Mouse (Mus musculus): ENCODE data around the gene Mpst. TPM values are rescaled to one million over a fixed set of nuclear protein-coding genes. Genes with fewer than 3 reads are reported as not detected.
A peak's percentile ranks its signal among the peaks of the same experiment; 100 is the strongest.

Mpst gene
- polyA plus RNA-seq, 1 experiment, result 188 TPM

GRCm38 (mm10) chr15:78422046-78422956 lies 16.1 kb downstream of the Mpst start:
- TF ChIP-seq POLR2A (IDR thresholded peaks at IDR 0.05; ENCODE audit: control insufficient read depth, extremely low read depth, insufficient read depth, low read length, poor library complexity), result no peak
- TF ChIP-seq CTCF (IDR thresholded peaks at IDR 0.05; ENCODE audit: borderline replicate concordance, control insufficient read depth, extremely low read depth, insufficient read depth, low read length, poor library complexity), result peak; percentile 95
- Histone ChIP-seq H3K4me1 (replicated peaks; ENCODE audit: control insufficient read depth, insufficient read depth, low read length) (peaks cover 5% of the 10 kb centered on the region), H3K27ac (ENCODE audit: control insufficient read depth, insufficient read depth, low read length) (no peak overlapping the region), H3K36me3 (ENCODE audit: control insufficient read depth, insufficient read depth, low read length) (no peaks in the 10 kb centered on the region), H3K4me3 (ENCODE audit: control insufficient read depth, insufficient read depth, low read length) (no peak overlapping the region), H3K27me3 (ENCODE audit: control insufficient read depth, insufficient read depth, low read length) (no peaks in the 10 kb centered on the region)
- WGBS, result 21% methylated on average over 16 of the region's 16 CpGs
- peak; percentile 89 for DNase-seq

GRCm38 (mm10) chr15:78424507-78424906 lies 18.3 kb downstream of the Mpst start:
- H3K27me3 ChIP-seq (ENCODE audit: control insufficient read depth, insufficient read depth, low read length), result no peaks in the 10 kb centered on the region; the same call in 1 of the 2 replicates
- no peak for DNase-seq
- 77% methylated on average over 11 of the region's 11 CpGs for WGBS
- H3K4me3 ChIP-seq (ENCODE audit: control insufficient read depth, insufficient read depth, low read length), result no peak overlapping the region
- TF ChIP-seq CTCF (IDR thresholded peaks at IDR 0.05; ENCODE audit: borderline replicate concordance, control insufficient read depth, extremely low read depth, insufficient read depth, low read length, poor library complexity), result no peak
- no peak for TF ChIP-seq POLR2A (IDR thresholded peaks at IDR 0.05; ENCODE audit: control insufficient read depth, extremely low read depth, insufficient read depth, low read length, poor library complexity)
- H3K4me1 ChIP-seq (replicated peaks; ENCODE audit: control insufficient read depth, insufficient read depth, low read length), result peaks cover 12% of the 10 kb centered on the region
- no peak overlapping the region for H3K27ac ChIP-seq (ENCODE audit: control insufficient read depth, insufficient read depth, low read length)
- no peaks in the 10 kb centered on the region for H3K36me3 ChIP-seq (ENCODE audit: control insufficient read depth, insufficient read depth, low read length)

- H3K4me1 ChIP-seq (replicated peaks; ENCODE audit: control insufficient read depth, insufficient read depth, low read length), result peaks cover 12% of the 10 kb centered on the region
These were observed 19.0 kb downstream of the Mpst start for GRCm38 (mm10) chr15:78425230-78425629.

GRCm38 (mm10) chr15:78428391-78429138 lies 22.3 kb downstream of the Mpst start, which contains the start of gene Kctd17:
Kctd17 (plus strand) TSS chr15:78428564.
- Histone ChIP-seq H3K4me1 (replicated peaks; ENCODE audit: control insufficient read depth, insufficient read depth, low read length) (peaks cover 8% of the 10 kb centered on the region), H3K27me3 (ENCODE audit: control insufficient read depth, insufficient read depth, low read length) (no peaks in the 10 kb centered on the region; the same call in 1 of the 2 replicates), H3K4me3 (ENCODE audit: control insufficient read depth, insufficient read depth, low read length) (peak within 1 kb of the TSS; percentile 46), H3K27ac (ENCODE audit: control insufficient read depth, insufficient read depth, low read length) (no peak within 1 kb of the TSS), H3K36me3 (ENCODE audit: control insufficient read depth, insufficient read depth, low read length) (no peaks in the 10 kb centered on the region)
- 8% methylated on average over 49 of the region's 52 CpGs for WGBS
- DNase-seq, result peak; percentile 28
- TF ChIP-seq POLR2A (IDR thresholded peaks at IDR 0.05; ENCODE audit: control insufficient read depth, extremely low read depth, insufficient read depth, low read length, poor library complexity), result no peak
- TF ChIP-seq CTCF (IDR thresholded peaks at IDR 0.05; ENCODE audit: borderline replicate concordance, control insufficient read depth, extremely low read depth, insufficient read depth, low read length, poor library complexity), result no peak

More at GRCm38 (mm10) chr15:78425230-78425629, 19.0 kb downstream of the Mpst start:
- H3K27ac ChIP-seq (ENCODE audit: control insufficient read depth, insufficient read depth, low read length), result no peak overlapping the region
- TF ChIP-seq POLR2A (IDR thresholded peaks at IDR 0.05; ENCODE audit: control insufficient read depth, extremely low read depth, insufficient read depth, low read length, poor library complexity) (no peak), CTCF (IDR thresholded peaks at IDR 0.05; ENCODE audit: borderline replicate concordance, control insufficient read depth, extremely low read depth, insufficient read depth, low read length, poor library complexity) (no peak)
- no peaks in the 10 kb centered on the region for H3K36me3 ChIP-seq (ENCODE audit: control insufficient read depth, insufficient read depth, low read length)
- 87% methylated on average over 4 of the region's 4 CpGs for WGBS
- H3K4me3 ChIP-seq (ENCODE audit: control insufficient read depth, insufficient read depth, low read length), result no peak overlapping the region
- DNase-seq, result no peak
- no peaks in the 10 kb centered on the region; the same call in 1 of the 2 replicates for H3K27me3 ChIP-seq (ENCODE audit: control insufficient read depth, insufficient read depth, low read length)

GRCm38 (mm10) chr15:78429139-78429459 lies 22.9 kb downstream of the Mpst start:
- no peak for TF ChIP-seq CTCF (IDR thresholded peaks at IDR 0.05; ENCODE audit: borderline replicate concordance, control insufficient read depth, extremely low read depth, insufficient read depth, low read length, poor library complexity)
- no peak for TF ChIP-seq POLR2A (IDR thresholded peaks at IDR 0.05; ENCODE audit: control insufficient read depth, extremely low read depth, insufficient read depth, low read length, poor library complexity)
- H3K36me3 ChIP-seq (ENCODE audit: control insufficient read depth, insufficient read depth, low read length), result no peaks in the 10 kb centered on the region
- peak overlapping the region; percentile 46 for H3K4me3 ChIP-seq (ENCODE audit: control insufficient read depth, insufficient read depth, low read length)
- 53% methylated on average over 3 of the region's 3 CpGs for WGBS
- DNase-seq, result no peak
- H3K4me1 ChIP-seq (replicated peaks; ENCODE audit: control insufficient read depth, insufficient read depth, low read length), result peaks cover 8% of the 10 kb centered on the region
- H3K27ac ChIP-seq (ENCODE audit: control insufficient read depth, insufficient read depth, low read length), result no peak overlapping the region
- no peaks in the 10 kb centered on the region; the same call in 1 of the 2 replicates for H3K27me3 ChIP-seq (ENCODE audit: control insufficient read depth, insufficient read depth, low read length)

GRCm38 (mm10) chr15:78429871-78430622 lies 23.8 kb downstream of the Mpst start:
- Histone ChIP-seq H3K27me3 (ENCODE audit: control insufficient read depth, insufficient read depth, low read length) (no peaks in the 10 kb centered on the region; the same call in 1 of the 2 replicates), H3K4me3 (ENCODE audit: control insufficient read depth, insufficient read depth, low read length) (no peak overlapping the region), H3K36me3 (ENCODE audit: control insufficient read depth, insufficient read depth, low read length) (no peaks in the 10 kb centered on the region), H3K27ac (ENCODE audit: control insufficient read depth, insufficient read depth, low read length) (no peak overlapping the region), H3K4me1 (replicated peaks; ENCODE audit: control insufficient read depth, insufficient read depth, low read length) (peaks cover 14% of the 10 kb centered on the region)
- 85% methylated on average over 13 of the region's 13 CpGs for WGBS
- TF ChIP-seq POLR2A (IDR thresholded peaks at IDR 0.05; ENCODE audit: control insufficient read depth, extremely low read depth, insufficient read depth, low read length, poor library complexity) (no peak), CTCF (IDR thresholded peaks at IDR 0.05; ENCODE audit: borderline replicate concordance, control insufficient read depth, extremely low read depth, insufficient read depth, low read length, poor library complexity) (no peak)
- no peak for DNase-seq
